Mouse (Mus musculus): Measurements from ENCODE around the gene Fgfr2.

Gene Fgfr2

DNA sequence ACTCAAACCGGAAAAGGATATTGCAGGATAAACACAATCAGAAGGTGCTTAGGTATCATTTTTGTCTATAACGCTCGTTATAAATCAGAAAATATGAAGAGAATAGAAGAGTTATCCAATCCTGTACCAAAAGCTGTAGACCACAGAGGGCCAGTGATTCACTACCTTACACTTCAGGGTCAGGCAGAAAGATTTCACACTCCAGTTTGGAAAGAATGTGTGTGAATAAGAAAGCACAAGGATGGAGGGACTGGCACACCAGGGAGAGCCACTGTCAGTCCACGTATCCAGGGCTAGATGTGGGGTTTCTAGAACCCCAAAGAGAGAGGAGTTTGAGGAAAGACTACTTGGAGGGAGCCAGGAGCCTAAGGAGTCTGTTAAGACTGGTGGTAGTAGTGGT, 546.3 kb downstream of the Fgfr2 start:
- DNase-seq (ENCODE audit: low spot score): no peak

DNA sequence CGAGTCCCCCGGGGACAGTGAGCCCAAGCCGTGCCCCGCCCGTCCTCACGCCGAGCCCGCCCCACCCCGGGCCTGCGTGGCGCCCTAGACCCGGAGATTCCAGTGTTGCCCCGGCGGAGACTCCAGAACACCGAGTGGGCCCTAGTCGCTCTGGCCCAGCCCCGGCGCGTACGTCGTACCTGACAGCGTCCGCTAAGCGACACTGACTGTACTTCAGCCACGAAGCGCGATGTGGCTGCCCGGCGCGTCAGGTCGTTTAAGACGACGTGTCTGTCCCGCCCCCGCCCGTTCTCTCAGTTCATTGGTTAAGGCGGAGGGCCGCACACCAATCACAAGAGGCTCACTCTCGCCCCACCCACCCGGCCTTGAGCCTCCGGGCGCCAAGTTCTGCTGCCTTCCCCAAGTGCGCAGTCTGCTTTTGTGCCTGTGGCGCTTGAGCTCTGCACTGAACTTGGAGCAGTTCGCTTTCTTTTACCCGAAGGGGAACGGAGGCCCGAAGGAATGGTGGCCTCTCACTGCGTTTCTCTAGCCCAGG, 547.0 kb downstream of the Fgfr2 start, which contains the start of gene Oat:
TSS of gene Oat (minus strand) at position 283 of the 535 bp plus-strand sequence.
- peak; percentile 93 for DNase-seq (ENCODE audit: low spot score)

DNA sequence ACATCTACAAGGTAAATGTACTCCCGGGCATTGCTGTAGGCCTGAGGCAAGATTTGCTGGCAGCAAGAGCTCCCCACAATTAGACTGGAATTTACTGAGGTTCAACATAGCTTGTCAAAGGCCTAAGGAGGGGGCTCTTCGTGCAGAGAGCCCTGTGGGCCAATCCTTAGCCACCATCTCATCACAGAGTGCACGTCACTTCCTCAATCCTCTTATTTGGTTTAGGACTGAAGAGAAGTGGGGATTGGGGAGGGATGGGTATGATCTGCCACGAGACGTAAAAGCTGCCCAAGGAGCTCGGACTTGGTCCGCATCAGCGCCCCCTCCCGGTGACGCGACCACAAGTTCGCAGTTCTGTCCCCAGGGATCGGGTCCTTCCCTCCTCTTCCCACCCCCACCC, 547.5 kb downstream of the Fgfr2 start:
- peak; percentile 86 for DNase-seq (ENCODE audit: low spot score)

DNA sequence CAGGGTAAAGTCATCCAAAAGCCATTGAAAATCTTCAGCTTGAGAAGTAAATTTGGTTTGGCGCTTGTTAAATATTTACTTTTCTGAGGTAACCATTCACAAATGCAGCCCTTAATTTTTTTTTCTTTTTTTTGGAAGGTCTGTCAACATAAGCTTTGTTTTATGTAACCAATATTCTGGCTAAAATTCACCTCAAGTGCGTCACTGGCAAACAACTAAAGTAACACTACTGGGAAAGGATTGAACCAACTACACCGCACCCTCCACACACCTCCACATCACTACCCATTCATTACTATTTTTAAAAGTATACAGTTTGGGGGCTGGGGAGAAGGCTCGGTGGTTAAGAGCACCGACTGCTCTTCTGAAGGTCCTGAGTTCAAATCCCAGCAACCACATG, 548.5 kb downstream of the Fgfr2 start:
- DNase-seq (ENCODE audit: low spot score): no peak

DNA sequence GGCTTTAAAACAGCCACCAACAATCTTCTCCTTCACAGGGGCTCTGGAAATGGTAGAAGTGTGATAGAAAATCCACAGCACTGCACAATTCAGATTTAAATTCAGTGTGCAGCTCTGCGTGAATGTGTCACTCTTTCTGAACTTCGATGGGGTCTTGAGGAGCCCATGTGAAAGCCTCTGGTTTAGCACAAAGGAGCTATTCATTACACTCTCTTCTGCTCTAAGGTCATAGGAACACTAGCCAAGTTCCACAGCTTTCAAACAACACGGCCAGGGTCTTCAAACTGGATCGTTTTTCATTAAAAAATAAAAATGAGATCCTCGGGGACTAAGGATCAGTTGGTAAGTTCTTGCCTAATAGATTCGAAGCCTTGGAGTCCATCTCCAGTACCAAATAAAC, 549.9 kb downstream of the Fgfr2 start:
- no peak for DNase-seq (ENCODE audit: low spot score)

DNA sequence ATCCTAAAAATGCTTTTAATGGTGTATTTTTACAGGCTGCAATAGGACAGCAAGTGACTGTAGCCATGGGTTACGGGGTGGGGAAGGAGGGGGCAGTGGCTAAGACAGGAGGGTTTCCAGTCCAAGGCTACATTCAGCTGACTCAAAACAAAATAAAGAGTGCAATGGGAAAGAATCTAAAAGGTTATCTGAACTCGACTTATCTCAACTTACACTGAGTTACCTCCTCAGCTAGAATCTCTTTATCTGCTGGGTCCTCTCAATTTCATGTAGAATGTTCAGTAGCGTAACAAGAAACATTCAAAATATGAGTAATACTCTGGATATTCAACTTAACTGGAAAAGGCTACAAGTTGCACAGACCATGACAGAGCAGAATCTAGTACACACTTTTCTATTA, 550.4 kb downstream of the Fgfr2 start:
- no peak for DNase-seq (ENCODE audit: low spot score)

DNA sequence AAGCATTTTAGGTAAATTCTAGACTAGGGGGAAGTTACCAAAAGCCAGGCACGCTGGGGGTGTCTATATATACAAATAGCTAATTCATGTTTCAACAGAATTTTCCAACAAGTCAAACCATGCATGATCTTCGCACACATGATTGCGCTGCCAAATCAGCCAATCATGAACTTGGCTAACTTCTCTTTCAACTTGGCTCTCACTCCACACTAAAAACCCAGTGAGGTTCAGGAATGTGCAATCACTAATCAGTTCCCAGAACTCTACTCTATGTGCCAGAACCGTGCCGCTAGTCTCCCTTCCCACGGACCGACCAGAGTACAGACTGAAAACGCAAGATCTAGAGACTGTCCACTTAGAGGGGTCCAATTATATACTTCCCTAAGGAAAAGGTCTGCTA, 551.7 kb downstream of the Fgfr2 start:
- DNase-seq (ENCODE audit: low spot score): peak; percentile 42

DNA sequence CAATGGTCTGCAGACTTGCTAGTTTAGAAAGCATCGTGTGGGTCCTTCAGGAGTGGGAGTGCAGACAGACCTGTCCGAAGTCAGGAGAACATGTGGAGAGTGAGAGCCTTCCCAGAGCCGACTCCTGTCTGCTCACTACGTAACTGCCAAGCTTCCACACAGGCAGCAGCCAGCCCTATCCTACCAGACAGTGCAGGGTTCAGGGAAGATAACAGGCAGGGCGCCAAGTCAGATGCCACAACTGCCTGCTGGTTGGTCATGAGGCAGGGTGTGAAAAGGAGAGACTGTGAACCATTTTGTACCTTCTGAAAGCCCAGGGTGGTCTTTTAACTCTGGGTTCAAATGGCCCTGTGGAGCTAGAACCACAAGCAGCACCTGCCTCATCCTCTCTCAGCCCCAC, 553.1 kb downstream of the Fgfr2 start:
- peak; percentile 43 for DNase-seq (ENCODE audit: low spot score)

DNA sequence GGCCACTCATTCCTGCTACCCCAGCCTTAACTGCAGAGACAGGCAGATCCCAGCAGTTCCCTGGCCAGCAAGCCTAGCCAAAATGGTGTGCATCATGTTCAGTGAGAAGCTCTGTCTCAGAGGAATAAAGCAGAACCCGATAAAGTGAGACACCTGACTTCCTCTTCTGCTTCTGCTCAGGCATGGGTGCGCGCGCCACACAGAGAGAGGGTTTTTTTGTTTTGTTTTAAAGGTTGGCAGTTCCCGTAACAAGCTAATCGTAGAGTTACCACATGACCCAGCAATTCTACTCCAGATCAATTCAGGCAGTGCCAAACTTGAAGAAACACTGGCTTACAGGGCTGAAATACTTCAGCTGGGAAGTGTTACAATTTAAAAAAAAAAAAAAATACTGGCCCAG, 554.3 kb downstream of the Fgfr2 start:
- DNase-seq (ENCODE audit: low spot score): peak; percentile 31

DNA sequence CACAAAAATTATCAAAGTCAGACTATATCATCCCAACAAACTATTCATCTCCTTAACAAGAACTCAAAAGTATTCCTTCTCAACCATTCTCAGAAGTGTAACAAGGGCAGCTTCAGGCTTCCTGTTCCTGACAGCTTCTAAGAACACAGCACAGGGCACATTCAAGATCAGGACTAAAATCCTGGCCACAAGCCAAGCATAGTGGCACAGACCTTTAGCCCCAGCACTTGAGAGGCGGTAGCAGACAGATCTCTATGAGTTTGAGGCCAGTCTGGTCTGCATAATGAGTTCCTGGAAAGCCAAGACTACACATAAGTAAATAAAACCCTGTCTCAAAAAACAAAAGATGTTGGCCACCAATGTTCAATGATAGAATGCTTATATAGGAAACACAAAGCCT, 557.3 kb downstream of the Fgfr2 start:
- DNase-seq (ENCODE audit: low spot score): peak; percentile 15

DNA sequence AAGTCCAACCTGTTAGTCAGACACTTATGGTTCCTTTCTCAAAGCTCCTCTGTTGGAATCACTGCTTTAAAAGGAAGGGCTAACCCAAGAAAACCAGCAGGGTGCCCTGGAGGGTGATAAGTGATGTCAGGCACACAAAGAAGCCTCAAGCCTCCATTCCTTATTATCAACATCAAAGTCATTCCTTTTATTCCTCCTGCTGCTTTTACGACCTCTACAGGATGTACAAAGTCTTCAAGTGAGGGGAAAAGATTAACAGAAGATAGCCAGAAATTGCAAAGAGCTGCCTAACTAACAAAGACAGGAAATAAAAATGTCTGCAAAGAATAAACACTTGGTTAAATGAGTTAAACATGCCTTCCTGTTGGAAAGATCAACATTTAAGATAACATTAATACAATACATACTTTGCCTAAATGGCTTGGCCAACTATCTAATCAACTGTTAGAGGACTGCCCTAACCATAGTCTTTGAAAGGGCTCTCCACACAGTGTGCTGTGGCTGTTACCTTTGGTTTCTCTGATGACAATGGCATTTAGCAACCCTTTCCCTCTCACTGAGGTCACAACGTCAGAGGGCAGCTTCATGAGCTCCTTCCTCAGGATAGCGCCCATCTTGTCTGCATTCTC, 563.9 kb downstream of the Fgfr2 start:
- DNase-seq (ENCODE audit: low spot score): no peak

DNA sequence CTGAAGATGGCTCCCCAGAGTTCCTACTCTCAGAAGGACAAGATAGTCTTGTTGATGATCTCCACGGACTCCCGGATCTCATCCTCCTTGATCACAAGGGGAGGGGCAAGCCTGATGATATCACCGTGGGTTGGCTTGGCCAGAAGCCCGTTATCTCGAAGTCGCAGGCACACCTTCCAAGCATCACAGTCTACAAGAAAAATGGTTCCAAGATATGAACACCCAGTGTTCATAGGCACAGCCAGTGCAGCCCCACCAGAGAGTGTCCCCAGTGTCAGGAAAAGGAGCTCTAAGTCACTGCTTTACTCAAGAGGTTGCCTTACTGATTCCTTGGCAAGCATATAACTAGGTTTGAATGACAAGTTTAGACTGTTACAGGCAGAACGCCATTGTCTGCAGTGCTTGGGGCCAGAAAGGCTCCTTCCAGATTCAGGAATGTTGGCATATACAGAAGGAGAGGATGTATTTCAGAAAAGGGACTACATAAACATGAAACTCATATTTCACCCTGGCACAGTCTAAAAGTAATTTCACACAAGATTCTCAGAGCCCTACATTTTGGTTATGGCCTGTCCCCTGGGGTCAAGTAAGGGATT, 564.9 kb downstream of the Fgfr2 start:
- no peak for DNase-seq (ENCODE audit: low spot score)

DNA sequence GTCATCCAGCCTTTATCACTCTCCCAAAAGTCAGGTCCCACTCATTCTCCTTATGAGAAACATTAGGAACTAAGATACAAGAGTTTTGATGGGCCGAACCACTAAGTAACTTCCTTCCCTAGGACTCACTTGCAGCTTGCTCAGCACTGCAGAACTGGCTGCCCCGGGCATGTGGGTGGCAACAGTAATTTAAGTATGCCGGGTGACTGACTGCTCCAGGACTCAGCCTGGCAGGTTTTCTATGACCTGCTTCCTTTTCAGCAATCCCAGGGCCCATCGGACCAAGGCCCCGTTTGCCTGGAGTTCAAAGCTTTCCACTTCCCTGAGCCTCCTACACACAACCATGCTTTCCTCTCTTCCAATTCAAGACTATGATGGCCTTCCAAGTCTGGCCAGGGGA, 566.6 kb downstream of the Fgfr2 start:
- DNase-seq (ENCODE audit: low spot score): no peak

DNA sequence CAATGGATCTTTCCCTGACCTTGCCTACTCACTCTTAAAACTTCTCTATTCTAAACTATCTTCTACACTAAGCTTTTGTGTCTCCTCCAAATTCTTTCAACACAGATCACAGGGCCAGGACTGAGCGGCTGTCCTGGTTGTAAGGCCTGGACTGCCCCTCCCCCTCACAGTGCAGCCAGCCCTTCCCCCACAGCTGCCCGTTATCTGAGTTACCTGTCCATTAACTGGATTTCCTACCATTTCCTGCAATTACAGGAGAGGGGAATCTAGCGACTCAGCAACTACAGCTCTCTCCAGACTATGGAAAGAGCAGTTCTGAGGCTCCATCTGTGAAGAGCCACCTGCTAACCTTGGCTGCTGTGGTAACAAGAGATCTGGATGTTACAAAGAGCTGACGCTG, 567.2 kb downstream of the Fgfr2 start:
- no peak for DNase-seq (ENCODE audit: low spot score)

DNA sequence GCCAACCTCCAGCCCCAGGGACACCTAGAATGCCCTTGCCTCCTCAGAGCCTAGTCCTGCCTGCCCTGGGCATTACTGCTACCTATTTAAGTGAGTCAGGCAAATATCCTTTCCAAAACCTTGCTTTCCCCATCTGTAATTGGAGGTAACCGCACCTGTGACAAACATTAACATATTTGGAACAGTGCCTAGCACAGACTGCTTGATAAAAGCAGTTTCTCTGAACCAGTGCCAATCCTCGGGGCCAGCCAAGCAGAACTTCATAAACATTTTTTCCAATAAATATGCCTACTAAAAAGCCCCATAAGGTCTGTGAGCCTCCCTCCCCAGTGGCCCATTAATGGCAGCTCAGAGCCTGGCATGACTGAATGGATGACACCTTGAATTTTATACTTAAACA, 569.1 kb downstream of the Fgfr2 start:
- DNase-seq (ENCODE audit: low spot score): no peak

DNA sequence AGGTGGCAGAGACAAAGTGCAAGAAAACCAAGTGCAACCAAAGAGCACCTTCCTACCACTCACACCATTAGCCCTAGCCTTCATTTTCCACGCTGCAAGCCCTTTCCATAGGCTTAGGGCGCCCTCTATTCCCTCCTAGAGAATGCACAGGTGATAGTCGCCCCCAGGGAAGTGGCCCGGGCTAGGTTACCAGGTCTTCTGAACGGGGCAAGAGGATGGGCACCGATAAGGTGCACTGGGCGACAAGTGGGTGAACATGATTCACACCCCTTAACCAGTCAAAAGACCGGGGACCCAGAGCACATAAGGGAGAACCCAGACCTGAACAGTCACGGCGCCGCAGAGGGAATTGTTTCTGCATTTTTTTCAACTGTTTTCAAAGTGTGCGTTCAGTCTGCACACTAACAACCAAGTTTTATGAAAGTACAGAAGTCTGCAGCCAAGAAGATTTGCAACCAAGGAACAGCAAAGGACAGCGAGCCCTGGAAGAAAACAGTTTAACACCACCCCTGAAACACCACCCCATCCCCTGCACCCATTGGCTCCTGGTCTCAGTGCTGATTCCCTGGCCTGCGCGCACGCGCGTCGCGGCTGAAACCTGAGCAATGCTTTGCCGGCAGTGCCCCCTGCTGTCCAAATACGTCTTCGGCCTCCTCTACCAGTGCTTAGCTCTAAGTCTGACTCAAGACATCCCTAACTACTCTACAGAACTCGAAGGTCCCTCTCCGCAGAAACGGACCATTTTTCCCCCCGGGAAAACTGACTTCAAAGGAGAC, 571.6 kb downstream of the Fgfr2 start:
- peak; percentile 92 for DNase-seq (ENCODE audit: low spot score)

DNA sequence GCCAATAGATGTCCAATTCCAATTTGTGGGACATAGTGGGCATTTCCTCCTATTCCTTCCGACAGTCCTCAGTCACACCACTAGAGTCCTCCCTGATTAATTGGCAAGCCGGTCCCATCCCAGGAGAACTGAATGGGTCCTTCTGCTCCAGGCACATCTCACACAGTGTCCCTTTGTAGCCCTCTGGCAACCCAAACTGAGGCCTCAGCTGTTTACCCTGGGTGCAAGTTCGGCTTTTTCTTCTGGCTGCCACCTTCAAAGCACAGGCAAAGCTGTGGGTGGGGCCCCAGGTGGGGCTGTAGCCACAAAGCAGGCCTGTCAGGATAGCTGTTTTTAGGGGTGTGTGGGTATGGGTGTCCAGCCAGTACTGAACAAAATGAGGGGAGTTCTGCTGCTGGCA, 576.0 kb downstream of the Fgfr2 start:
- no peak for DNase-seq (ENCODE audit: low spot score)

DNA sequence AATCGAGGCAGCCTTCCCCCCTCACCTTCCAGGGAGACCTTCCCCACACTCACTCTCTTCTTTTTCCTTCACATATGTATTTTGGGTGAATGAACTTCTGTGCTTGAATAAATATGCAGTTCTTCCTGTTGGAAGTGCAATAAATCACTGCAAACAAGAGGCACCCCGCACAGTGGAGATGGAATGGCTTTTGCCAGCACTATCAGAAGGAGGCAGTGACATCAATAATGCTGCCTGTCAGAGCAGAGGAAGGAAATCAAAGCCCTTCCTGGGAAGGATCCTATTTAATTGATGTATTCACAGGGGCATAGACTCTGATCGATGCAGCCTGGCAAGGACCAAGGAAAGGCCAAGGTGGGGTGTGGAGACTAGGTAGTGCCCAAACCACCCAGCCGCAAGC, 580.7 kb downstream of the Fgfr2 start:
- no peak for DNase-seq (ENCODE audit: low spot score)

DNA sequence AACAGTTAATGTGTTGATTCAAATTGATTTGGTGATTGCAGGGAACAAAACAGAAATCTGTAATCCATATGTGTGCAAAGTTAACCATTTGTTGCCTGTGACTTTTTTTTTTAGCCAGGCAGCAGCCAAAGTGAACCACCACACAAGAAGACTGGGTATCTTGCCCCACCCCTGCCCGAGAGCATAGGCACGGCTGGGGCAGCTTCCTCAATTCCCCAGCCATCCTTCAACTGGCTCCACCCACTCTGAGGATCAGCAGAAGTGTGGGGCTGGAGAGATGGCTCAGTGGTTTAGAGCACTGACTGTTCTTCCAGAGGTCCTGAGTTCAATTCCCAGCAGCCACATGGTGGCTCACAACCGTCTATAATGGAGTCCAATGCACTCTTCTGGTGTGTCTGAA, 581.6 kb downstream of the Fgfr2 start:
- DNase-seq (ENCODE audit: low spot score): no peak

DNA sequence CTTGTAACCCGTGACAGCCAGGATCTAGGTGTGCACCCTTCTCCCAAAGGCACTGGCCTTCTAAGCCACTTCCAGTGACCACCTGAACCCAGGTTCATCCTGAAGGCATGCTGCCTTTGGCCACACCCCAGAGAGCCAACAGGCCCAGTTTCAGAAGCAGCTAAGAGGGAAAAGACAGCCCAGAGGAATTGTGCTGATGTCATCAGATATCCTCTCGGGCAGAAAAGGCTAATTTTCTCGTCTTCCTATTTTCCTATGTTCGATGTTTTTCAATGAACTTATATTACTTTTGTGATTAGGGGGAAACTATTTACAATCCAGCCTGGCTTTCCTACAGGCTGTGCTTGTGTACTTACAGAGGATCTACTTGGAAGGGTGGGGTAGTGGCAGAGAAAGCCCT, 582.6 kb downstream of the Fgfr2 start:
- DNase-seq (ENCODE audit: low spot score): no peak

DNA sequence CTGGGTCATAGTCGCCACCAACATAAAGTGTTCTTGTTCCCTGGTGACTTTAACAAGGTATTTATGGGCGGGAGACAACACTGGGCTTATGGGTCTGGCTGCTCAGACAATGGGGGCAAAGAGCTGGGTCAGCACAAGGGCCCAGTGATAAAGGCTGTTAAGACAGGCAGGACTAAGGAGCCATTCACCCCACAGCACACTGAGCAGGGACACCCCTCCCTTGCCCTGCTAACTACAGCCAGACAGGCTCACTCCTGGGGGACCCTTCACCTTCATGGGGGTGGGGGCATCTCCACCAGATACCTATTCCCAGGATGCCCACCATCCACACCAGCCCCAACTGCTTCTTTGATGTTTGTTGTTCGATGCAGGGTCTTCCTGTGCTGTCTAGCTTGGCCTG, 593.9 kb downstream of the Fgfr2 start:
- no peak for DNase-seq (ENCODE audit: low spot score)

DNA sequence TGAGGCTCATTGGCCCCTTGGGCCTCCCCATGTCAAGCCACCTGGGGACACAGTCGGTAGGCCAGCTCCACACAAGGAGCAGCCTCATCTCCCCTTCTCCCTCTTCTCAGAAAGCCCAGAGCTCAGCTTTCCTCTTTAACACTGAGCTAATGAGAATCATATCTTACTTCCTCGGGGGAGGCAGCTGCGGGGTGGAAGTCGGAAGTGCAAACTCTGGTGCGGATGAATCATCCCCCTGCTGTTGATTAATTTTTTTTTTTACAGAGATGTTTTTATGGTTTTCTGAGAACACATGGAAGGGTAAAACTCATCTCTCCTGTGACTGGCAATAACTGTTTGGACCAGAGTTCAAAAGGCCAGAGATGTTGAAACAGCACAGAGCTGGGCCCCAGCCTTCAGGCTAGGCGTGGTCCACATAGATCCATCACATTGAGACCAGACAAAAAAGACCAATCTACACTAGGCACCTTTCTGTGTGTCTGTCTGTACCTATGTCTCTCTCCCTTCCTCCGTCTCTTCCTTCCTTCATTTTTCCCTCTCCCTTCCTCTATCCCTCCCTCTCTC, 609.6 kb downstream of the Fgfr2 start:
- DNase-seq (ENCODE audit: low spot score): no peak

DNA sequence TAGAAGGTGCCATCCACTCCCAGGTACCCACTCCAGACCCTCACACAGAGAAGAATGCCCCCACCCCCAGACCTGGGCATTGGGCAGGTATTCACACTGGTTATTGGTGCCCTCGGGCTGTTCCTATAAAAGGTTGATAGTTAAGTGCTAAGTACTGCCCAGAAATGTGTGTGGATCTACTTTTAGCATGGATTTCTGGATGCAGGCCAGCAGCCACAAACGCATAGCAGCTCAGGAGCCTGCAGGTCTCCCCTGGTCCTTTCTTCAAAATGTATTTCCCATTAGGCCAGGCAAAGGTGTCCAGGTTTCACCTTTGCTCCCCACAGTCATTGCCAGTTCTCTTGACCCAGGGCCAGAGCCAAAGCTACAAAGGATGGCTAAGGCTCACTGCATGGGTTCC, 614.0 kb downstream of the Fgfr2 start:
- DNase-seq (ENCODE audit: low spot score): no peak

Data from adipocyte (in vitro differentiated cells).